Mouse (Mus musculus): ENCODE measurements around the gene H2afy2.
A peak's percentile ranks its signal among the peaks of the same experiment; 100 is the strongest.

The H2afy2 gene

DNA sequence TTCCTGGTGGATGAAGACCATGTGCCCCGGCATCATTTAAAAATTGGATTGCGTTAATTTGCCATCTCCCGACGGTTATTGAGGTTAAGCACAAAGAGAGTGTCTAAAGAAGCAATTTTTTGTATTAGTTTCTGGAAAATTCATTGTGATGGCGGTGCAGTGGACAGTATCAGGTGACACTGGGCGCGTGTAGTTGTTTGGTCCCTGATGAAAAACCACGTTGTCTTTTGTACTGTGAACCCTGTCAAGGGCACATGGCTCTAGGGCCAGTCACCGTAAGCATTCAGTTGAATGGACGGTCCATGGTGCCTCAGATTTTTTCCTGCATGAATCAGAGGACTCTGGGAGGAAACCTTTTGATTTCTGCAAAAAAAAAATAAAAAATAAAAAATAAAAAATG, 467 bp upstream of the H2afy2 start:
- no peak for DNase-seq (ENCODE audit: low read depth, low spot score)

DNA sequence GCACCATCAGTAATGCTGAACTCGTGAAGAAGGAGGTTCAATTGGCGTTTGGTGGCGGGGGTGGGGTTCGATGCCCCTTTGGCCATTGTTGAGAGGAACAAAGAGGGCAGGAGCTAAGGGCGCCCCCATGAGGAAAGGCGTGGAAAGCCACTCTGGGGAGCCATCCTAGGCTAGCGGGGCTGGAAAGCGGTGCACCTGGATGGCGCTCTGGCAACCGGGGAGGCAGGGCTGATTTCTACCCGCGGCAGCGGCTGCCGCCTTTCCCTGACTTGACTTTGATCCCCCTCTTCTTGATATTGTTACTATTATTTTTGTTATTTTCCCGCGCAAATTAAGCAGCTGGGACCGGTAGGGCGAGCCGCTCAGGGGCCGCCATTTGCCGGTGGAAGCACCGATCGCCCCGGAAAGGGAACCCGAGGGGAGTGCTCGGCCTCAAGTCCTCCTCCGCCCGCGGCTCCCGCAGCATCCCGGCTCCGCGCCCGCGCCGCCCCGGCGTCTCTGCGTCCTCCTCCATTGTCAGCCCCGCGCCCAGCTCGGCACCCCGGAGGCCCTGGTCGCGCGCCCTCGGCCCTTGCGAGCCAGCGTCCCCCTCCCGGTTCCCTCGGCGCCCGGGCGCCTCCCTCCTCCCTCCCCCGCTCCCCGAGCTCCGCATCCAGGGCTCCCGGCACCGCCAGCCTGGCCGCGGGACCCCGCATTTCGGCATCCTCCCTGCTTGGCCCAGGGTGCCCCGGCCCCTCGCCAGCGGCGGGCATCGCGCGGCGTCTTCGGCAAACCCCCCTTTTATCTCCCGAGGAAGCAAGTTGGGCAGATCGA, 942 bp downstream of the H2afy2 start:
- peak; percentile 33 for DNase-seq (ENCODE audit: low read depth, low spot score)

DNA sequence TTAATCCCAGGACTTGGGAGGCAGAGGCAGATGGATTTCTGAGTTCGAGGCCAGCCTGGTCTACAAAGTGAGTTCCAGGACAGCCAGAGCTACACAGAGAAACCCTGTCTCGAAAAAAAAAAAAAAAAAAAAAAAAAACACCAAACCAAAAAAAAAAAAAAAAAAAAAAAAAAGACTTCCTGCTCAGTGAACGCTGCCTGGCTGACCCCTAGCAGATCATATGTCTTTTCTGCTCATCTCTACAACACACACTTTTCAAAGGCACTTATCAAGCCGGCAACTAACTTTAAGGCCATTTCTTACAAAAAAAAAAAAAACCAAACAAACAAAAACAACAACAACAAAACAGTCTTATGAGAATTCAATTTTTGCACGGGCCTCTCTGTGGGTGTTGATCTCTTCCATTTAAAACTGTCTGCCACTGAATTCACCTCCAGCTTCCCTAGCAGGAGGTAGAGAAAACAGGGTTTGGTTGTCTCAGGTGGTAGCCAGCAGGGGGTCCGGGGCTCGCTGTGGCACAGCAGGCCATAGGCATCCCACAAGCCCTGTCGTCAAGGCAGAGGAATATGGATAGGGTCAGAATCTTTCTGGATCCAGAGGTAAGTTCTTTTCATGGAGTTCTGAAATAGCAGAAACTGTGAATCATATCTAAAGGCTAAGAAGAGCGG, 2.4 kb downstream of the H2afy2 start:
- DNase-seq (ENCODE audit: low read depth, low spot score), result no peak

DNA sequence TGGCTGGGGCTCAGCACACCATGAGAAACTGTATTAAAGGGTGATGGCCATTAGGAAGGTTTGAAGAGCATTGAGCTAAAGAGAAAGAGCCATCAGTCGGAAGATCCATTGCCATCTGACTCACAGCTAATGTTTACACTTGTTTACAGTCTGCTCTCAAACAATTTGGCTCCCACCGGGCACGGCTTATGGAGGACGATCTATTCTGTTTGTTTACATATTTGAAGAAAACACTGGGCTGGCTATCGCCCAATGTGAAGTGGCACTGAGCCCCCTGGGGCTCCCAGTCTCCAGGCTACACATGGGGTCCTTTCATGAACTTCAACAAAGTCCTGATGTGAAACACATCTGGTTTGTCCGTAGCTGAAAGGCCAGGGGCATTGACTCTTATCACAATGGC, 17.1 kb downstream of the H2afy2 start:
- no peak for DNase-seq (ENCODE audit: low read depth, low spot score)

DNA sequence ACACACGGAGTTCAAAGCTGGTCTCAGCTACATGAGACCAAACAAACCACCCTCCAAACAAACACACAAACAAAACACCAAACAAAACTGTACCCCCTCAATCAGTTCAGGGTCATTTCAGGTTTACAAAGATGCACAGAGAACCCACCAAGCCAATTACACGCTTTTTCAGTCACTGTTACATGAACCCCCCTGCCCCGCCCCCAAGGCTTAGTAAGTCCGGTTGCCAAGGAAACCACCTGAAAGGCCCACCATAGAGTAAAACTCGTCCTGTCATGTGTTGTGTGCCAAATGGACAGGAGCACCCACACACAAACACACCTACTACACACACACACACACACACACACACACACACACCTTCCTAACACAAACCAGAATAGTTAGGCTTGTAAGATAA, 18.4 kb downstream of the H2afy2 start:
- no peak for DNase-seq (ENCODE audit: low read depth, low spot score)

DNA sequence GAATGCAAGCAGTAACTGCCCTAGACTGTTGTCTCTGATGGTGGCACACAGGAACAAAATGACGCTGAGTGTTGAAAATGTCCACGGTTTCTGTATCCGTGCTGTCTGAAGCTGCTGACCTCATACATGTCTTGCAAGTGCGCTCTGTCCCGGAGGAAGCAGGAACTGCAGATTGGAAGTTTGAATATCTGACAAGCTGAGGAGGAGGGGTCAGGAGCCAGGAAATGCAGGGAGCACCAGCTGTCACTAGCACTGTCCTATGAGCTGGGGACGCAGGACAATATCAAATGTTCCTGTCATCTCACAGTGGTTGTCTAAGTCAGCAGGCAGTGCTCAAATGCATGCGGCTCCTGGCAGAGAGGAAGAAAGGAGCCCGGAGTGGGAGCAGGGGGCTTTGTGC, 19.3 kb downstream of the H2afy2 start:
- DNase-seq (ENCODE audit: low read depth, low spot score), result no peak

DNA sequence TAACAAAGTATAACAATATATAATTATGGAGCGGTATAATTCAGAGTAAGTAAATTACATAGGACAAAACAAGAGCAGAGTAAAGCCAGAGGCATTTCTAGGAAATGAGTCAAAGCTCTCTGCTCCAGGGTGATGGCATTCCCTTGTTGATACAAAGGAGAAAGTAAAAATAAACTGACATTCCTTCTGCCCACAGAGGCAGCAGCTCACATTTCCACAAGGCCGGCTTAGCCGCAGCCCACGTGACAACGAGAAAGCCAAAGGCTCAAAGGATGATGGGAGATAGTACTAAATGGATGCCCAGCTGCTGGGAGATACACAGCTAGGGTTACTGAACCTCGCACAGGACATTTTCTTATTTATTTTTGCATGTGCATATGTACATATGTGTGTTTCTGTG, 24.1 kb downstream of the H2afy2 start:
- DNase-seq (ENCODE audit: low read depth, low spot score), result no peak

DNA sequence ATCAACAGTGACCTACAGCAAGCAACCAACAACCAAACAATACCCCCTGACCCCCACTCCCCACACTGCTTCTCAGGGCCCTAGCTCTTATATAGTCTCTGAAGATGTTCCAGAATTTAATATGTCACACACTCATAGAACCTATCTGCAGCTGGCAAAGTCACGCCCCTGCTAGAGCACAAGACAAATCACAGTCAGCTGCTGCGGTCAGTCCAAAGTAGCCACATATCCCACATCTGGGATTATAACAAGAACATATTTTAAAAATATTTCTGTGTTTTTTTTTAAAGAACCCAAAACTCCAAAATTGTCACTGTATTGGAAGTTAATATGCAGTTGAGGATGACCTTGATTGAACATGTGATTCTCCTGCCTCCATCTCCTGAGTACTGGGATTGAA, 25.0 kb downstream of the H2afy2 start:
- no peak for DNase-seq (ENCODE audit: low read depth, low spot score)

DNA sequence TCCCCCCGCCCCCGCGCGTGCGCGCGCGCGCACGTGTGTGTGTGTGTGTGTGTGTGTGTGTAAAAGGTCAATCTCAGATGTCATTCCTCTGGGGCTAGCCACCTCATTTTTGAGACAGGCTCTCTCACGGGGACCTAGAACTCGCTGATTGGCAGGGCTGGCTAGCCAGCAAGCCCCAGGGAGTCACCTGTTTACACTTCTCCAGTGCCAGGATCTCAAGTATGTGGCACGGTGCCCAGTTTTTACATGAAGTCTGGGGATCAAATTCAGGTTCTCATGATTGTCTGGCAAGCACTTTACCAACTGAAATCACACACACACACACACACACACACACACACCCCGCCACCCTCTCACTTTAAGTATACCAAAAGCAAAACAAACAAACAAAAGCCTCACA, 26.9 kb downstream of the H2afy2 start:
- DNase-seq (ENCODE audit: low read depth, low spot score), result no peak

DNA sequence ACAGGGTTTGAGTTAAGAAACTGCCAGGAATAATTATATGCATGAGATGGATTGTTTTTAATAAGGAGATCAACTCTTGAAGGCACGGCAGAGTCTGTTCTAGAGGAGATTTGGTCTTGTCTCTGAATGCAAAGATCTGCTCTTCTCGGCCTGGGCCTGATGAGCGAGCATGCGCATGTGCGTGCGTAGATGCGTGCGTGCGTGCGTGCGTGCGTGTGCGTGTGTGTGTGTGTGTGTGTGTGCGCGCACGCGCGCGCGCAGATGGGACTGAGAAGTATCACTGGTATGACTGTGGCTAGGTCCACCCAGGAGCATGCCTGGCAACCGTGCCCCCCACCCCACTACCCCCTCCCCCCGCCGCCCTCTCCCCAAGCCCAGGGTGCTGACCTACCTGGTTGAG, 30.9 kb downstream of the H2afy2 start:
- DNase-seq (ENCODE audit: low read depth, low spot score), result no peak

DNA sequence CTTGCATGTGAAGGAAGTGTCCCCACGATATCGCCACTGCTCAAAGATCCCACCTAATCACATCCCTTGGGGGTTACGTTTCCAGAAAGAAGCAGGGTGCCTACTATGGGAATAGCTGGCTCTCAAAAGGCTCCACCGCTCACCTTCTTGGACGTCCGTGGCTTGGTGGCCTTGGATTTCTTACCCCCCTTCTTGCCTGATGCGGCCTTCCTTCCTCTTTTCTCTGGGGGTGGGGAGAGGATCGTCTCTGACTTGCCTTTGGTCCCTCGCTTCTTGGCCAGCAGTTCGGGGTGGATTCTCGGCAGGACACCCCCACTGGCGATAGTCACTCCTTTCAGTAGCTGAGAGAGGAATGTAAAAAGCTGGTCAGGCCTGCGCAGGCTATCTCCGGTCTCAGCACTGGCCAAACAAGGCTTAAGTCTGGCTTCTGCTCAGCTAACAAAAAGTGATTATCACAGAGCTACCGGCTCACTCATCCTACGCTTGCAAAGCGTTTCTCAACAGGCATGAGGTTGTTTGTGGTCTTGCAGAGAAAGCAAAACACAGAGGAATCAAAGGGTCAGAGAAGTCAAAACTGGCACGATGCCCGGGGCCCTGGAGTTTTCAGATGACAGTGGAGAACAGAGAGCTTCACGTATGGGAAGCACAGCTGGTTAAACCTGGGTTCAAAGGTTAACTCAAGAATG, 32.3 kb downstream of the H2afy2 start:
- no peak for DNase-seq (ENCODE audit: low read depth, low spot score)

DNA sequence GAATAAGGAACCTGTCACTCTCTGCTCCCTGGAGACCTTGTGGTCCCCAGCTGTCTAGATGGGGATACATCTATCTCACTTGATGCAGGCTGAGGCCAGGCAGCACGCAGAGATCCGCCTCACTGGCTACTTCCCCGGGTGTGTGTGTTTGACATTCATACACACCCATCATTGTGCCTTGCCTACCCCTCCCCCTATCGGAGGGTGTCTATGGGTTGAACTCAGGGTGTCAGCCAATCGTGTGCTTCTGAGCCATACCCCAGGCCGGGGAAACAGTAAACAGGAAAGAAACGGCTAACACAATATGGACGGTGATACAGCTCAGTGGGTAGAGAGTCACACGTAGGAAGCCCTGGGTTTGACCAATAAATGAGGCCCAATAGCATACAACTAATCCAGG, 33.9 kb downstream of the H2afy2 start:
- no peak for DNase-seq (ENCODE audit: low read depth, low spot score)

DNA sequence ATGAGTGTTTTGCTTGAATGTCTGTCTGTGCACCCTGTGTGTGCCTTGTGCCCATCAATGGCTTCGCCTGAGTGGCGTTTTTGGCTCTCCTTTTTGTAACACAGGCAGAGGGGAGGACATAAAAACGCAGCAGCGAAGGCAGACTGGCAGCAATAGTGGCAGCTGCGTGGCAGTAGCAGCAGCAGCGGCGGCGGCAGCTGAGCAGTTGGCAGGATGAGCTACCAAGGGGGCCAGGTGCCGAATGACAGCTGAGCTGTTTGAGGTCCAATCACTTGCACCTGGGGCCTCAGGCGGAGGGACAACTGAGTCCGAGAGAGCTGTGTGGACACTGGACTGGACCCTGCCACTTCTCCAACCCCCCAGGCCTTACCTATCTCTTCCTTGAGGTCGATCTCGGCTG, 36.6 kb downstream of the H2afy2 start:
- no peak for DNase-seq (ENCODE audit: low read depth, low spot score)

DNA sequence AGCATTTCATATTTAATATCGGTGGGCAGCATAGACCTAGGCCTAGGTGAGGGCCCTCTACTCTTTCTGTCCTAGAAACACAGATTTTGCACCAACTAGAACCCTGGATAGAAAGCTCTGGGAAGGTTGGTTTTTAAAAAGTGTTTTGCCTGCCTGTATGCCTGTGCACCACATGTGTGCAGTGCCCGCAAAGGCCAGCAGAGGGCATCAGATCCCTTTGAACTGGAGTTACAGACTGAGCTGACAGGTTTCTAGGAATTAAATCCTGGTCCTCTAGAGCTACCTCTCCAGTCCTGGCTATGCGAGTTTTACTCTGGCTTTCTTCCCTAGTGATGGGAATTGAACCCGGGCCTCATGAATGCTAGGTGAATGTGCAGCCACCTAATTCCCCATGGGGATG, 38.8 kb downstream of the H2afy2 start:
- DNase-seq (ENCODE audit: low read depth, low spot score), result no peak

DNA sequence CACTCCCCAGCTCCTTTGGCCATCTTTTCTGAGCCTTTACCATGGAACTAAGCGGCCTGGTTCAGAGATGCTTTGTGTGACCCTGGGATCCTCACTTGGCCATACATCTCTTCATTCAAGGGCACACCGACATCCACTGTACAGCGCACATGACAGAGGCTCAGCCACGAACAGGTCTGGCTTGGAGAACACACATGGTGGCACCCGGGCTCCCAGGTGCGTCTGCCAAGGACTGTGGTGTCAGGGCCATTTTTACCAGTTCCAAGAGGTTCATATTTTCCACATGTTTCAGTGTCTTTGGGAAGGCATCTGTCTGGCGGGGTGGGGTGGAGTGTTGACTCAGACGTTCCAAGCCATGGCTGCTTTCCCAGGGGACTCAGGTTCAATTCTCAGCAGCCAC, 41.6 kb downstream of the H2afy2 start:
- DNase-seq (ENCODE audit: low read depth, low spot score), result no peak

DNA sequence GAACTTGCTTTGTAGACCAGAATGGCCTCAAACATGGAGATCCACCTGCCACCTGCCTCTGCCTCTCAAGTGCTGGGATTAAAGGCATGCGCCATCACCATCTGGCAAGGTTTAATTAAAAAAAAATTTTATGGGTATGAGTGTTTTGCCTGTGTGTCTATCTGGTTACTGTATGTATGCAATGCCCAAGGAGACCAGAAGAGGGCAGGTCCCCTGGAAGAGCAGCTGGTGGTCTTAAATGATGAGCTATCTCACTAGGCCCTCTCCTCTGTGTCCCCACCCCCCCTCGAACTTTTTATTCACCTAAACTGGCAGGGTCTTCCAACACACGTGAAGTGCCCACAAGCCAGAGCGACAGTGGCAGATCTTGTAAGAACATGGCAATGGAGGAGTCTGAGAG, 42.1 kb downstream of the H2afy2 start:
- DNase-seq (ENCODE audit: low read depth, low spot score), result no peak

DNA sequence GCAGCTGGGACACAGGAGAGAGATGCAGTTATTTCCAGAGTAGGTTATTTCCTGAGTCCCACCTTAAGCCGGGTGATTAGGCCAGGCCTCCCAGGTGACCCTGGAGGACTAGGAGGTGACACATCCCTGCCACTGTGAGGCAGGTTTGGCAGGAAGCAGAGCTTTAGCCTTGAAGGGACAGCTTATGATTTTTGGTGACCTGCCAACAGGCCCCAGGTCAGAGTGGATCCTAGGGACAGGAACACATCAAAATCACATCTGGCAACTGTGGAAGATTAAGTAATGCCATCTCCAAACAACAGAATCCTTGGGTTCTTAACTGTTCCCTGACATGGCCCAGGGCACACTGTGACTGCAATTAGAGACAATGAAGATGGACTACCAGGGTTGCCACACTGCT, 42.6 kb downstream of the H2afy2 start:
- DNase-seq (ENCODE audit: low read depth, low spot score), result no peak

DNA sequence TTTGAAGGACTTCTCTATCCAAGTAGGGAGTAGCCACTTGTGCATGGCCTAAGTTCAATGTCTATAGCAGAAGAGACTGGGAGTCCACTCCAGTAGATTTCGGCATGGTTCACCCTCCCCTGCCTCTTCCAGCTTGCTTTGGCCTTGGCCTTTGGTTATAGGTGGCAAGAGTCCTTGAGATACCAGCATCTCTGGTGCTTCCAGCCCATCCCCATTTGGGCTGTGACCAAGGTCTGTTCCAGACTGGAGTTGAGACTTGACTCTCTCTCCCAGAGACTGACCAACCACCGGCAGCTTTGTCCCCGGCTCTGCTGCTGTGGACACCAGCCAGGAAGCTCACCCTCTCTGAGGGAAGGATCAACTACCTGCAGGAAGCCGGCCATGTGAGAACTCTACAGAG, 45.8 kb downstream of the H2afy2 start:
- DNase-seq (ENCODE audit: low read depth, low spot score), result no peak

DNA sequence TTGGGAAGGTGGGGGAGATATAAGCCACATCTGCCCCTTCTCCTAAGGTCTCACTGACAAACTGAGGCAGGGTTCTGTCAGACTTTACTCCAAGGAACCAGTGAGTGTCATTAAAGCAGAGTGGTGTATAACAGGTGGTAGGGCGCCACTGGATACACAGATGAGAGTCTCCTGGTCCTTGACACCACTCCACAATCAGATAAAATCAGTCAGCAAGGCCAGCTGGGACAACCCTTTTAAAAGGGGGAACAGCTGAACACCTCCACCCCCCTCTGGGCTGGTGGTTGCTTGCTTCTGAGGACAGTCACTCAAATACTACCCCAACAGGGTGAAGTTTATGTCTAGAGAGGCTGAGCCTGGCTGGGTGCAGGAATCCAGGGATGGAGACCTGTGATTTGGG, 46.4 kb downstream of the H2afy2 start:
- no peak for DNase-seq (ENCODE audit: low read depth, low spot score)

DNA sequence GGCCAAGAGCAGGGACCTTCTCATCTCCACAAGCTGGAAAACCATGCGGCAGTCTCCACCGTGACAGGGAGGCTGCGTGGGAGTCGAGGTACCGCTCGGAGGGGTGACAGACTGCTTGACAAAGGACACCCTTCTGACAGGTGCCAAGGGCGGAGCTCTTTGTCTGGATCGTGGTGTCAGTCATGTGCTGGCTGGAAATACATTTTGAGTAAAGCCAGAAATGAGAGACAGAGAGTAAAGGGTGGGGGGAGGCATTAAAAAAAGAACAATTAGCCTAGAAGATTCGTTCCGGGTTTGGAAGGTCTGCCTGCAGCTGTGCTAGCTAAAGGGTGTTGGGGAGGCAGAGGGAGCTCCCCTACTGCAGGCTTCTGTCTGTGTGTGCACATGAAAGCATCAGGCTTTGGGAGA, 47.3 kb downstream of the H2afy2 start:
- DNase-seq (ENCODE audit: low read depth, low spot score), result no peak

DNA sequence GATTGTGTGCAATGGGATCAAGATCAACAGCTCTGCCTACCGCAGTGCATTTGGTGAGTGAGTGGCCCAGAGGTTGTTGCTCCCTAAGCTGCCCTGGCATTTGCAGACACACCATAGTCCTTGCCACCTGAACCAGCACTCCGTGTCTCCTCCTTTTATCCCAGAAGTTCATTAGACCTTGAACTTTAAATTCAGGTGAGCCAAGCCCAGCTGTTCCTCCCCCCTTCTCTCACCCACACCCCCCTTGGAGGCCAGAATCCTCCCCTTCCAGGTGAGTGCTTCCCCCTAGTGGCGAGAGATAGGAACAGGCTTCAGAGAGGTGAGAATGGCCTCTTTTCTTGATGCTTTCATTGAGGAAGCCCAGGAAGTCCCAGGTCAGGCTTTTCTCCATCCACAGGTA, 49.6 kb downstream of the H2afy2 start:
- DNase-seq (ENCODE audit: low read depth, low spot score), result peak; percentile 52

DNA sequence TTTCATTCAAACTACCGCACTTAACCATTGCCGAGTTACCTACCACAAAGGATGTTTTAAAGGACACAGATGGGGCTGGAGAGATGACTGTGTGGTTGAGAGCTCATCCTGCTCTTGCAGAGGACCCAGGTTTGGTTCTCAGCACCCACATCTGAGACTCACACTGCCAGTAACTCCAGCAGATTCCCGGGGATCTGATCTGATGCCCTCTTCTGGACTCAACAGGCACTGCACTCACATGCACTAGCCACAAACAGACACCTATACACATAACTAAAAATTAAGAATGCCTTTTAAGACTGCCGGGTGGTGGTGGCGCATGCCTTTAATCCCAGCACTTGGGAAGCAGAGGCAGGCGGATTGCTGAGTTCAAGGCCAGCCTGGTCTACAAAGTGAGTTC, 53.8 kb downstream of the H2afy2 start:
- DNase-seq (ENCODE audit: low read depth, low spot score), result no peak

DNA sequence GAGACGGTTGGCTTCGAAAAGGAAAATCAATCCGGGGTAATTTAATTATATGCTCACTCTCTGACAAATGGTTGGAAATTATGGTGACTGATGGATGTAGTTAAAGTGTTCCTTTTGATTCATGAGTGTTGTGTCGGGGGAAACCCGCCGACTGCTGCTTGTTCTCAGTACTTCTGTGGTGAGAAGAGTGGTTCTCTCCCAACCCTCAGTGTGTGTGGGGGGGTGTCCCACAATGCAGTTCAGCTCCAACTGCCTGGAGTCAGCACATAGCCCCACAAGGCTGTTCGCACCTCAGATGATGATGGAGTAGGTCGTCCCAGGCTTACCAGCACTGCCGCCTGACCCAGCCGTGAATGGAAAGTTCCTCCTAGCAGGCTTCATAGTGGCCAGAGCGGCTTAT, 54.8 kb downstream of the H2afy2 start:
- DNase-seq (ENCODE audit: low read depth, low spot score), result no peak
